Mouse (Mus musculus): ENCODE measurements around the gene Cyb5r3.

DNA sequence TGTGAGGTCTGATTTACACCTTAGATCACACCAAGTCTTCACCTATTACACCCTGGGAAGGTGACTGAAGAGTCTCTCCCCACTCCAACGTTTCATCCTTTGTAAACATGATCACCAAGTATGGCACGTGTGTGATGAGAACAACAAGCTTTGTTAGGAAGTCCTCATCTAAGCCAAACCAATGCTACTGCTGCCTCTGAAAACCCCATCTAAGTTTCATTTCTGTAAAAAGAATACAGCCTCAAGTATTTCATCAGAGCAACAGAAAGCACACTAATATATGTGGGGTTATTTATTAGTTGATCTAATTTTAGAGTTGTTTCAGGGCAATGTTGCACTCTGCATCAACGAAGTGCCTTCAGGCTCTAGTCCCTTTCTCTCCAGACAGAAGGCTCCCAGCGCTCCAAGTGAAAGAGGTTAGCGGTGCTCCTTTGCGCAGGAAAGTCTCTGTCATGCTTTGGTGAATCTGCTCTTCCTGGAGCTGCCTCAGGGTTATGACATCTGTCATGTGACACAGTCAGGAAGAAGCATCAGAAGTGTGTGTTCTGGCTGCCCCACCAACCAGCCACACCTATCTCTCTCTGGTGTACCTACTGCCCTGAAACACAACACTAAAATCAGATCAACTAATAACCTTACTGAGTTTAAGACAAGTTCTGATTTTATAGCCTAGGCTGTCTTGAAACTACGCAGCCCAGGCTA lies 42.7 kb downstream of the Cyb5r3 start:
- no peak for TF ChIP-seq CTCF (conservative IDR thresholded peaks at IDR 0.05; ENCODE audit: insufficient read depth, insufficient read length, low read depth, low read length)
- no peak for TF ChIP-seq POLR2A (IDR thresholded peaks at IDR 0.05; ENCODE audit: low read depth, low read length)
